Mouse (Mus musculus) adrenal gland, postnatal 4 days (tissue): ENCODE data around the gene Gm29276. TPM values are rescaled to one million over a fixed set of nuclear protein-coding genes. Genes with fewer than 3 reads are reported as not detected.
"Not testable (repeated sequence)": the region's sequence is repeated elsewhere in the genome, so short reads cannot be mapped to it uniquely, and the experiment has no call there.

ENCODE experiments used
- DNase-seq, 2 experiments: peaks; one replicate each; pipeline ENCODE4 v3.0.0; 2021 to 2022; ENCODE audit warnings: low spot score in 2 of 2, mixed read lengths in 2 of 2
- long read RNA-seq, 2 experiments: library from polyadenylated mRNA; stranded (forward); transcript quantifications; one replicate each; pipeline ENCODE4 v2.0.0; 2021
- total RNA-seq, 2 experiments: library from RNA; stranded (reverse); gene quantifications; 2 replicates each; pipeline ENCODE4 v1.2.3; 2021

The Gm29276 gene
- total RNA-seq: not detected
- long read RNA-seq, experiment 1: 0 reads
- long read RNA-seq, experiment 2: 0 reads

- DNase-seq: not testable (repeated sequence)
Measured at GRCm38 (mm10) chrY:42582150-42582549, at the start of gene Gm29276. TSS of gene Gm29276 (minus strand) at chrY:42582250.
